Mouse (Mus musculus) embryonic facial prominence, embryonic 13.5 days (tissue): Measurements from ENCODE around the gene Barx2. TPM values are rescaled to one million over a fixed set of nuclear protein-coding genes. Genes with fewer than 3 reads are reported as not detected.

Experiments used
- ATAC-seq: fragments of 200-750 bp; cut with Nextera tagmentation; 2 replicates; pipeline ENCODE4 v1.8.0; 2017; ENCODE audit warnings: low read depth; ENCODE audit not compliant: insufficient number of reproducible peaks, insufficient read depth, low FRiP score, low TSS enrichment
- H3K27ac ChIP-seq: fragments of 300-500 bp; sonication (generic); 2 replicates; pipeline ENCODE4 v1.5.1; 2015; ENCODE audit warnings: moderate library complexity, mild to moderate bottlenecking, inconsistent platforms
- H3K27me3 ChIP-seq: fragments of 300-500 bp; sonication (generic); 2 replicates; pipeline ENCODE4 v1.6.1; 2015; ENCODE audit warnings: mild to moderate bottlenecking, inconsistent platforms
- H3K36me3 ChIP-seq: fragments of 300-500 bp; sonication (generic); 2 replicates; pipeline ENCODE4 v1.6.1; 2015; ENCODE audit warnings: mild to moderate bottlenecking, inconsistent platforms
- H3K4me1 ChIP-seq: fragments of 300-500 bp; sonication (generic); 2 replicates; pipeline ENCODE4 v1.6.1; 2015; ENCODE audit warnings: inconsistent platforms
- H3K4me2 ChIP-seq: fragments of 300-500 bp; sonication (generic); 2 replicates; pipeline ENCODE4 v1.6.1; 2015; ENCODE audit warnings: moderate library complexity, mild to moderate bottlenecking, inconsistent platforms
- H3K4me3 ChIP-seq: fragments of 300-500 bp; sonication (generic); 2 replicates; pipeline ENCODE4 v1.5.1; 2015; ENCODE audit warnings: mild to moderate bottlenecking, inconsistent platforms
- H3K9ac ChIP-seq: fragments of 300-500 bp; sonication (generic); 2 replicates; pipeline ENCODE4 v1.6.1; 2015; ENCODE audit warnings: mild to moderate bottlenecking, inconsistent platforms
- H3K9me3 ChIP-seq: fragments of 300-500 bp; sonication (generic); 2 replicates; pipeline ENCODE4 v1.6.1; 2016; ENCODE audit warnings: inconsistent platforms
- WGBS: fragments of 180-500 bp; shearing (Covaris S2); methylation state at CpG from one replicate; pipeline ENCODE4 v1.1.7; 2015; ENCODE audit warnings: mixed read lengths; 5-methylcytosine and 5-hydroxymethylcytosine counted together
- polyA plus RNA-seq: library from polyadenylated mRNA; unstranded; fragments of >200 nt; fragmentation: Nextera tagmentation; extraction: Ambion mirVana; gene quantifications from 2 replicates; pipeline ENCODE4 v1.2.1, GENCODE M21; 2015

Gene Barx2
- polyA plus RNA-seq, 1 experiment from 2014 or later, result 1.6 TPM

GRCm38 (mm10) chr9:31925830-31926624, 12.8 kb upstream of the Barx2 start:
- Histone ChIP-seq H3K27ac (no peak overlapping the region), H3K4me2 (peak overlapping the region; percentile 52), H3K9ac (0 out of 2 replicates have a peak overlapping the region, but pooled peaks have one; percentile 49), H3K4me1 (peaks cover 17% of the 10 kb centered on the region), H3K4me3 (0 out of 2 replicates have a peak overlapping the region, but pooled peaks have one; percentile 10), H3K9me3 (no peaks in the 10 kb centered on the region), H3K27me3 (peaks cover 13% of the 10 kb centered on the region), H3K36me3 (no peaks in the 10 kb centered on the region)
- ATAC-seq, result no peak
- WGBS, result 21% methylated on average over 22 of the region's 22 CpGs

- no peaks in the 10 kb centered on the region for H3K36me3 ChIP-seq
- H3K4me3 ChIP-seq, result no peak overlapping the region
- H3K9ac ChIP-seq, result no peak overlapping the region
- H3K9me3 ChIP-seq, result no peaks in the 10 kb centered on the region
- peaks cover 35% of the 10 kb centered on the region for H3K27me3 ChIP-seq
- ATAC-seq, result no peak
- 75% methylated on average over 7 of the region's 7 CpGs for WGBS
- peaks cover 13% of the 10 kb centered on the region for H3K4me1 ChIP-seq
- H3K4me2 ChIP-seq, result no peak overlapping the region
- H3K27ac ChIP-seq, result no peak overlapping the region
These were observed 10.3 kb upstream of the Barx2 start for GRCm38 (mm10) chr9:31923529-31923928.

GRCm38 (mm10) chr9:31919802-31920201, 6.5 kb upstream of the Barx2 start:
- Histone ChIP-seq H3K36me3 (no peaks in the 10 kb centered on the region), H3K4me3 (no peak overlapping the region), H3K9me3 (no peaks in the 10 kb centered on the region), H3K27ac (no peak overlapping the region), H3K27me3 (peaks cover 60% of the 10 kb centered on the region), H3K4me1 (peaks cover 12% of the 10 kb centered on the region), H3K9ac (no peak overlapping the region), H3K4me2 (no peak overlapping the region)
- no peak for ATAC-seq
- WGBS, result 45% methylated on average over 1 of the region's 1 CpGs

- Histone ChIP-seq H3K36me3 (no peaks in the 10 kb centered on the region), H3K27ac (no peak overlapping the region), H3K4me2 (no peak overlapping the region), H3K27me3 (peaks cover 94% of the 10 kb centered on the region), H3K4me1 (peaks cover 35% of the 10 kb centered on the region), H3K4me3 (no peak overlapping the region), H3K9me3 (no peaks in the 10 kb centered on the region), H3K9ac (no peak overlapping the region)
- ATAC-seq, result no peak
- 4% methylated on average over 9 of the region's 9 CpGs for WGBS
These were observed 3.2 kb upstream of the Barx2 start for GRCm38 (mm10) chr9:31916421-31916820.

GRCm38 (mm10) chr9:31914871-31915270, 1.6 kb upstream of the Barx2 start:
- H3K27me3 ChIP-seq, result peaks cover 96% of the 10 kb centered on the region
- peak overlapping the region; percentile 99 for H3K4me2 ChIP-seq
- no peak overlapping the region for H3K27ac ChIP-seq
- peaks cover 35% of the 10 kb centered on the region for H3K4me1 ChIP-seq
- H3K4me3 ChIP-seq, result peak overlapping the region; percentile 61
- no peak for ATAC-seq
- no peaks in the 10 kb centered on the region for H3K36me3 ChIP-seq
- no peak overlapping the region; the same call in 1 of the 2 replicates for H3K9ac ChIP-seq
- no peaks in the 10 kb centered on the region for H3K9me3 ChIP-seq
- WGBS, result under 1% methylated on average over 34 of the region's 34 CpGs

- under 1% methylated on average over 54 of the region's 54 CpGs for whole genome bisulfite sequencing
- H3K9me3 ChIP-seq, result no peaks in the 10 kb centered on the region
- peaks cover 35% of the 10 kb centered on the region for H3K4me1 ChIP-seq
- H3K27me3 ChIP-seq, result peaks cover 95% of the 10 kb centered on the region
- H3K36me3 ChIP-seq, result no peaks in the 10 kb centered on the region
- H3K27ac ChIP-seq, result no peak overlapping the region
- no peak for ATAC-seq
- H3K4me3 ChIP-seq, result peak overlapping the region; percentile 61
- H3K9ac ChIP-seq, result 0 out of 2 replicates have a peak overlapping the region, but pooled peaks have one; percentile 65
- peak overlapping the region; percentile 99 for H3K4me2 ChIP-seq
These were observed 703 bp upstream of the Barx2 start for GRCm38 (mm10) chr9:31913739-31914591.

GRCm38 (mm10) chr9:31912553-31912920, 725 bp downstream of the Barx2 start:
- peaks cover 95% of the 10 kb centered on the region for H3K27me3 ChIP-seq
- peak overlapping the region; percentile 99 for H3K4me2 ChIP-seq
- no peak overlapping the region for H3K27ac ChIP-seq
- H3K4me1 ChIP-seq, result peaks cover 35% of the 10 kb centered on the region
- peak overlapping the region; percentile 61 for H3K4me3 ChIP-seq
- under 1% methylated on average over 16 of the region's 16 CpGs for WGBS
- no peaks in the 10 kb centered on the region for H3K36me3 ChIP-seq
- H3K9ac ChIP-seq, result peak overlapping the region; percentile 65
- no peaks in the 10 kb centered on the region for H3K9me3 ChIP-seq
- ATAC-seq, result no peak

- H3K27ac ChIP-seq, result no peak overlapping the region
- no peak overlapping the region for H3K4me2 ChIP-seq
- no peaks in the 10 kb centered on the region for H3K9me3 ChIP-seq
- no peak overlapping the region for H3K4me3 ChIP-seq
- no peak for ATAC-seq
- 44% methylated on average over 5 of the region's 5 CpGs for WGBS
- H3K4me1 ChIP-seq, result peaks cover 27% of the 10 kb centered on the region
- no peak overlapping the region for H3K9ac ChIP-seq
- H3K36me3 ChIP-seq, result no peaks in the 10 kb centered on the region
- H3K27me3 ChIP-seq, result peaks cover 81% of the 10 kb centered on the region
These were observed 3.0 kb downstream of the Barx2 start for GRCm38 (mm10) chr9:31910221-31910620.

- ATAC-seq, result no peak
- no peak overlapping the region for H3K27ac ChIP-seq
- H3K9ac ChIP-seq, result no peak overlapping the region
- H3K27me3 ChIP-seq, result peaks cover 15% of the 10 kb centered on the region
- H3K4me1 ChIP-seq, result no peaks in the 10 kb centered on the region
- H3K4me3 ChIP-seq, result no peak overlapping the region
- H3K4me2 ChIP-seq, result no peak overlapping the region
- H3K36me3 ChIP-seq, result no peaks in the 10 kb centered on the region
- WGBS, result 84% methylated on average over 2 of the region's 2 CpGs
- no peaks in the 10 kb centered on the region for H3K9me3 ChIP-seq
These were observed 11.5 kb downstream of the Barx2 start for GRCm38 (mm10) chr9:31901781-31902180.

GRCm38 (mm10) chr9:31894775-31895320, 18.4 kb downstream of the Barx2 start:
- H3K27ac ChIP-seq, result no peak overlapping the region
- H3K4me2 ChIP-seq, result no peak overlapping the region
- no peak overlapping the region for H3K4me3 ChIP-seq
- 27% methylated on average over 10 of the region's 10 CpGs for WGBS
- no peaks in the 10 kb centered on the region for H3K9me3 ChIP-seq
- no peak for ATAC-seq
- H3K27me3 ChIP-seq, result peaks cover 8% of the 10 kb centered on the region
- no peak overlapping the region for H3K9ac ChIP-seq
- 0 out of 2 replicates have a peak, but pooled peaks cover 6% of the 10 kb centered on the region for H3K4me1 ChIP-seq
- no peaks in the 10 kb centered on the region for H3K36me3 ChIP-seq

GRCm38 (mm10) chr9:31888333-31888732, 24.9 kb downstream of the Barx2 start:
- H3K27ac ChIP-seq, result no peak overlapping the region
- no peaks in the 10 kb centered on the region for H3K9me3 ChIP-seq
- WGBS, result 76% methylated on average over 4 of the region's 4 CpGs
- no peak for ATAC-seq
- H3K36me3 ChIP-seq, result no peaks in the 10 kb centered on the region
- no peak overlapping the region for H3K4me3 ChIP-seq
- no peak overlapping the region for H3K4me2 ChIP-seq
- peaks cover 9% of the 10 kb centered on the region; the same call in 1 of the 2 replicates for H3K27me3 ChIP-seq
- H3K4me1 ChIP-seq, result peaks cover 6% of the 10 kb centered on the region; the same call in 1 of the 2 replicates
- H3K9ac ChIP-seq, result no peak overlapping the region
